Mouse (Mus musculus): ENCODE results near the gene Scp2. TPM values are rescaled to one million over a fixed set of nuclear protein-coding genes. Genes with fewer than 3 reads are reported as not detected.
A peak's percentile ranks its signal among the peaks of the same experiment; 100 is the strongest.
"Not testable (repeated sequence)": the region's sequence is repeated elsewhere in the genome, so short reads cannot be mapped to it uniquely, and the experiment has no call there.

Scp2 gene
- polyA plus RNA-seq, 1 experiment from 2014 or later, result 532 TPM

- 75% methylated on average over 2 of the region's 2 CpGs for WGBS
- no peak for TF ChIP-seq CTCF (IDR thresholded peaks at IDR 0.05)
- TF ChIP-seq EP300 (IDR thresholded peaks at IDR 0.05), result no peak
- no peaks in the 10 kb centered on the region for H3K9me3 ChIP-seq (ENCODE audit: low read length)
- H3K27me3 ChIP-seq (replicated peaks; ENCODE audit: insufficient read depth, low read length), result no peaks in the 10 kb centered on the region
- H3K4me3 ChIP-seq (ENCODE audit: low read depth, low read length), result no peak overlapping the region
- no peaks in the 10 kb centered on the region for H3K36me3 ChIP-seq (ENCODE audit: insufficient read depth, low read length)
- H3K4me2 ChIP-seq (replicated peaks; ENCODE audit: low read depth, low read length), result no peak overlapping the region
- no peaks in the 10 kb centered on the region; the same call in 1 of the 2 replicates for H3K4me1 ChIP-seq (ENCODE audit: insufficient read depth, low read depth, low read length)
- peak; percentile 76 for ATAC-seq
- peak; percentile 61 for DNase-seq (ENCODE audit: low spot score)
- no peak overlapping the region for H3K27ac ChIP-seq (ENCODE audit: low read length)
- H3K9ac ChIP-seq (replicated peaks; ENCODE audit: low read depth), result no peak overlapping the region
These were observed 60.8 kb downstream of the Scp2 start for GRCm38 (mm10) chr4:108083993-108084392.

DNA sequence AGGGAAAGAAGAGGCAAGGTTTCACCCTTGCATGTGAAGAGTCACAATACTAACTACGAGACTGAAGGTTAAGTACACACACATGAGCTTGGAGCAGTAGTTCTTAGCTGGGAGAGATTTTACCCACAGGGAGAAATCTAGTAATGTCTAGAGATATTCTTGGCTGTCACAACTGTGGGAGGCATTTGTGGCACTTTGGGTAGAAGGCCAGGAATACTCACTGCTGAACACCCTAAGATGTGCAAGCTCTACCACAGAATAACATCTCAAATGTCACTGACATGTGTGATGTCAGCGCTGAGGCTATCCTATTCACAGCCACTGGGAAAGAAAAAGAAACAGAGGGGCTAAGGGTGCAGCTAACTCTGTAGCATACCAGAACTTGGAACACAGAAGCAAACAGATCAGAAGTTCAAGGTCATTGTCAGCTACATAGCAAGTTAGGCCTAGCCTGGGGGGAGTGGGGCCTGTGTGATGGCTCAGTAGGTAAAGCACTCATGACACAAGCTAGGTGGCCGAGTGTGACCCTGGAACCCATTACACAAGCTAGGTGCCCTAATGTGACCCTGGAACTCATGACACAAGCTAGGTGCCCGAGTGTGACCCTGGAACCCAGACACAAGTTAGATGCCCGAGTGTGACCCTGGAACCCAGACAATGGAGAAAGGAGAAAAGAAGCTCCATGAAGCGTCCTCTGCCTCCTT, 61.6 kb downstream of the Scp2 start:
- Histone ChIP-seq H3K27me3 (replicated peaks; ENCODE audit: insufficient read depth, low read length) (no peaks in the 10 kb centered on the region), H3K9ac (replicated peaks; ENCODE audit: low read depth) (no peak overlapping the region), H3K9me3 (ENCODE audit: low read length) (no peaks in the 10 kb centered on the region), H3K36me3 (ENCODE audit: insufficient read depth, low read length) (no peaks in the 10 kb centered on the region), H3K27ac (ENCODE audit: low read length) (peak overlapping the region; percentile 14; the same call in 1 of the 2 replicates), H3K4me3 (ENCODE audit: low read depth, low read length) (no peak overlapping the region), H3K4me2 (replicated peaks; ENCODE audit: low read depth, low read length) (no peak overlapping the region), H3K4me1 (ENCODE audit: insufficient read depth, low read depth, low read length) (no peaks in the 10 kb centered on the region; the same call in 1 of the 2 replicates)
- no peak for DNase-seq (ENCODE audit: low spot score)
- no peak for ATAC-seq
- 70% methylated on average over 6 of the region's 6 CpGs for WGBS
- no peak for TF ChIP-seq CTCF (IDR thresholded peaks at IDR 0.05)
- TF ChIP-seq EP300 (IDR thresholded peaks at IDR 0.05), result no peak

GRCm38 (mm10) chr4:108082401-108082806, 62.4 kb downstream of the Scp2 start:
- H3K4me3 ChIP-seq (ENCODE audit: low read depth, low read length), result no peak overlapping the region
- H3K4me2 ChIP-seq (replicated peaks; ENCODE audit: low read depth, low read length), result no peak overlapping the region
- TF ChIP-seq EP300 (IDR thresholded peaks at IDR 0.05), result no peak
- no peak for TF ChIP-seq CTCF (IDR thresholded peaks at IDR 0.05)
- no peak overlapping the region for H3K9ac ChIP-seq (replicated peaks; ENCODE audit: low read depth)
- no peaks in the 10 kb centered on the region; the same call in 1 of the 2 replicates for H3K4me1 ChIP-seq (ENCODE audit: insufficient read depth, low read depth, low read length)
- DNase-seq (ENCODE audit: low spot score) (no peak), ATAC-seq (no peak)
- no peaks in the 10 kb centered on the region for H3K9me3 ChIP-seq (ENCODE audit: low read length)
- H3K36me3 ChIP-seq (ENCODE audit: insufficient read depth, low read length), result no peaks in the 10 kb centered on the region
- H3K27me3 ChIP-seq (replicated peaks; ENCODE audit: insufficient read depth, low read length), result no peaks in the 10 kb centered on the region
- WGBS, result 90% methylated on average over 2 of the region's 2 CpGs
- no peak overlapping the region for H3K27ac ChIP-seq (ENCODE audit: low read length)

GRCm38 (mm10) chr4:108080876-108081275, 63.9 kb downstream of the Scp2 start:
- Histone ChIP-seq H3K27me3 (replicated peaks; ENCODE audit: insufficient read depth, low read length) (no peaks in the 10 kb centered on the region), H3K9ac (replicated peaks; ENCODE audit: low read depth) (no peak overlapping the region), H3K36me3 (ENCODE audit: insufficient read depth, low read length) (no peaks in the 10 kb centered on the region), H3K9me3 (ENCODE audit: low read length) (no peaks in the 10 kb centered on the region), H3K27ac (ENCODE audit: low read length) (no peak overlapping the region), H3K4me3 (ENCODE audit: low read depth, low read length) (no peak overlapping the region), H3K4me2 (replicated peaks; ENCODE audit: low read depth, low read length) (no peak overlapping the region), H3K4me1 (ENCODE audit: insufficient read depth, low read depth, low read length) (no peaks in the 10 kb centered on the region; the same call in 1 of the 2 replicates)
- TF ChIP-seq EP300 (IDR thresholded peaks at IDR 0.05) (no peak), CTCF (IDR thresholded peaks at IDR 0.05) (no peak)
- ATAC-seq (no peak), DNase-seq (ENCODE audit: low spot score) (no peak)
- 80% methylated on average over 5 of the region's 5 CpGs for WGBS

- WGBS, result 34% methylated on average over 2 of the region's 2 CpGs
- no peaks in the 10 kb centered on the region for H3K36me3 ChIP-seq (ENCODE audit: insufficient read depth, low read length)
- TF ChIP-seq CTCF (IDR thresholded peaks at IDR 0.05), result no peak
- TF ChIP-seq EP300 (IDR thresholded peaks at IDR 0.05), result no peak
These were observed 65.0 kb downstream of the Scp2 start for GRCm38 (mm10) chr4:108079762-108080161.

DNA sequence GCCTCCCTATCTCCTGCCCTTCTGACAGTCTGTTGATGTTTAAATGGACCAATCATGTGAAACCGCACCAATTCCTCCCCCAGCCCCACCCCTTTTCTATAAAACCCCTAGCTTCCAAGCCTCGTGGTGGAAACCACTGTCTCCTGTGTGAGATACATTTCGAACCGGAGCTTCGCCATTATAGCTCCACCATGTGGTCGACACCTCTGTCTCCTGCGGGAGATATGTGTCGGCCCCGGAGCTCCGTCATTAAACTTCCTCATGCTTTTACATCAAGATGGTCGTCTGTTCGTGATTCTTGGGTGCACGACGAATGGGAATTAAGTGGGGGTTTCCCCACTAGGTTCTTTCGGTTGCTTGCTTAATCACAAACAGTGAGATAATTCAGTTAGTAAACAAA, 65.6 kb downstream of the Scp2 start:
- not testable (repeated sequence) for H3K36me3 ChIP-seq (ENCODE audit: insufficient read depth, low read length); DNase-seq (ENCODE audit: low spot score); H3K4me1 ChIP-seq (ENCODE audit: insufficient read depth, low read depth, low read length); H3K4me2 ChIP-seq (replicated peaks; ENCODE audit: low read depth, low read length); H3K4me3 ChIP-seq (ENCODE audit: low read depth, low read length); H3K9me3 ChIP-seq (ENCODE audit: low read length); H3K27me3 ChIP-seq (replicated peaks; ENCODE audit: insufficient read depth, low read length); ATAC-seq; H3K9ac ChIP-seq (replicated peaks; ENCODE audit: low read depth)
- 61% methylated on average over 15 of the region's 15 CpGs for WGBS
- TF ChIP-seq CTCF (IDR thresholded peaks at IDR 0.05), result 0 out of 2 replicates have a peak, but pooled peaks have one; percentile 6
- H3K27ac ChIP-seq (ENCODE audit: low read length), result peak overlapping the region; percentile 33; the same call in 1 of the 2 replicates

More at GRCm38 (mm10) chr4:108079762-108080161, 65.0 kb downstream of the Scp2 start:
- DNase-seq (ENCODE audit: low spot score) (no peak), ATAC-seq (peak; percentile 16; the same call in 1 of the 2 replicates)
- Histone ChIP-seq H3K4me3 (ENCODE audit: low read depth, low read length) (no peak overlapping the region), H3K4me2 (replicated peaks; ENCODE audit: low read depth, low read length) (no peak overlapping the region), H3K9ac (replicated peaks; ENCODE audit: low read depth) (no peak overlapping the region), H3K4me1 (ENCODE audit: insufficient read depth, low read depth, low read length) (no peaks in the 10 kb centered on the region; the same call in 1 of the 2 replicates), H3K27me3 (replicated peaks; ENCODE audit: insufficient read depth, low read length) (no peaks in the 10 kb centered on the region), H3K27ac (ENCODE audit: low read length) (peak overlapping the region; percentile 33), H3K9me3 (ENCODE audit: low read length) (no peaks in the 10 kb centered on the region)

Measured in lung, postnatal 0 days (tissue).